Mouse (Mus musculus) embryo, embryonic 11.5 days (tissue): Measurements from ENCODE around the gene Supt3.

Source experiments
- DNase-seq: peaks from one replicate; pipeline ENCODE4 v3.0.0-alpha.2; 2012; ENCODE audit warnings: low read depth, low spot score

Supt3 gene

GRCm38 (mm10) chr17:45053371-45053770, 276.4 kb downstream of the Supt3 start:
- no peak for DNase-seq

GRCm38 (mm10) chr17:45054526-45054925, 277.6 kb downstream of the Supt3 start:
- DNase-seq: no peak

DNA sequence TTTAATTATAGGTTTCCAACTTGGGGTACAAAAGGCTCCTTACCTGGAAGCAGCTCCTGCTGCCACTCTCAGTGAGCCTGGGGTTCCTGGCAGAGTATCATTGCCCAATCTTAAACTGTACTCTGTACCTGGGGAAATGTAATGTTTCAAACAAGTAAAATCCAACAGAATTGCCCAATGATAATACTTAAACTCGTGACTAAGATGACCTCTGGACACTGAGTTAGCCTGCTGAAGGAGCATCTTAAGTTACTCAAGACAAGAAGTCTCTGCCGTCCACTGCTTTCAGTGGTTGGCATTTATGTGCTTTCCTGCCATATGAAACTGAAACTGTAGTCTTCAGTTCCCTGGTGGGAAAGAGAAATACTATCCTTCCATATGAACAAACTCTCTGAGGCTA, 279.9 kb downstream of the Supt3 start:
- no peak for DNase-seq

GRCm38 (mm10) chr17:45057780-45058179, 280.8 kb downstream of the Supt3 start:
- no peak for DNase-seq

DNA sequence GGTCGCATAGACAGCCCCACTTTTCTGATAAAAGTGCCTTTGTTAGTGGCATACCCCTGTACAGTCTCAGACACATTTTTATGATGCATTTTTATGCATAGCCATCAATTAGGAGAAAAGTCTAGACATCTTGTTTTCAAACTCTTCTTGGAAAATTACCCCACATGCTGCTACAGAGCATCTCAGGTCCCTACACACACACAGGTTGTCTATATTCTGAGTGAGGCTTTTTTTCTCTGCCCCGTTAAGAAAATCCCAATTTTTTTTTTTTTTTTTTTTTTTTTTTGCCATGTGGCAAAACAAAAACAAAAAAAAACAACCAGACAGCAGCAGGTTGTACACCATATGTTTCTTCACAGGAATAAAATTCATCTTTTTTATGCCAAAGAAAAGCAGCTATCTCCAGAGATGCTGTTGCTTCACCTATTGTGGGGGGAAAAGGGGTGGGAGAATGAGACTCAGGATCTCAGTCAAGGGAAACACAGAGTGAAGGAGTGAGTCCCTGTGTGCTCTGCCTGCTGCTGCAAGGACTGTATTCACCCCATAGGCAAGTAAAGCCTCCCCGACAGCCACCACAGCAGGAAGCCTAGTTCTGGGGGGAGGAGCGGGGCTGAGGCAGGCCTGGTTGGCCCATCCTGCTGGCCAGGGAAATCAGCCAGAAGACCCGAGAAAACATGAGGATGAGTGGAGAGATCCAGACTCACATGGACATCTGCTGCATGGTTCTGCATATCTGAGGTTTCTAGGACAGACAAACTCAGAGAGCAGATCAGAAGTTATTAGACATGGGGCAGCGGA, 281.8 kb downstream of the Supt3 start:
- DNase-seq: no peak

DNA sequence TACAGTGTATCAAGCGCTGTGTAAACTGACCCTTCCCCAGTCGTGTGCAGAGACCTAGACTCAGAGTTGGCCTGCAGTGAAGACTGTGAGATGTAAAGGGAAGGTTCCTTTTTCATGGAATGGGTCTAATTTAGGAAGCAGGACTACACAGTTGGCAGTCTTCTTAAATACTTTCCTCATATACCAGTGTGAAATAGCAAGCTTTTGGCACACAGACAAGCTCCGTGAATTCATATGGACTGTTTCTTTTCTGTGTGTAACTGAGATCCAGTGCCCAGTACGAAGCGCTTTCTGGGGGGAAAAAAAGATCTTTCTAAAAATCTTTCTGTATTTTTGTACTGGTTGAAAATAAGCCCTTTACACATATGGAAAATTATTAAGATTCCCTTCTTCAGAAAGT, 286.8 kb downstream of the Supt3 start:
- no peak for DNase-seq

DNA sequence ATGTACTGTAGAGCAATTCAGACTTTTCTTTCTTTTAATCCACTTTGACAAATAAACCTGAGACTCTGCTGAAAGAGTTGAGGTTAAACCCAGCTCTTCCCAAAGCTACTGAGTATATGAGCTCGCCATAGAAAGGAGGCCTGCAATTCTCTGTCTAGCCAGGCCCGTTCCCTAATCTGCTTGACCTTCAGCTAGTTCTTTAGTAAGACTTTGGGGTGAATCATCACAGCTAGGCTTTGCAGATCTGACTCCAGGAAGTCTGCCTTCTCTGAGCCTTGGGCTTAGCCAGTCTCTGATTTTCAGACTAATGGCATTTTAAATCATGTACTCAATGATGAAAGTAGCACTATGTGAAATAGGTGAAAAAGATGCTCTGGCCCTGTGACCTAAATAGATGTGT, 288.5 kb downstream of the Supt3 start:
- no peak for DNase-seq

GRCm38 (mm10) chr17:45067441-45067840, 290.5 kb downstream of the Supt3 start:
- no peak for DNase-seq

DNA sequence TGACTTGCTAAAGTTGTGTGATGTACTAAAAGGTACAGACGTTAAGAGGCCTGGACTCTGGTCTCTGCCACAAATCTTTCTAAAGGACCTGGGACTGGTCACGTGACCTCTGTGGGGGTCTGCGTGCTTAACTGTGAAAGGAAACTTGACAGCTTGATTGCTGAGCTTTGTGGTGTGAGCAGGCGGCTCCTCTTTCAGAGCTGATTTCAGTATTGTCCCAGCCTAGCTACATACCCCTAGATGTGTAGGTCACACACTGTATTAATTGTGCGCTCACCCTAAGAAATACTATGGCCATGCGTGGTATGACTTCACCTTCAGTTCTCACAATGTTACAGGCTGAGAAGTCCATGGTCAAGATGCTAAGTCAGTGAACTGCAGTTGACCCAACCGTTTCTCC, 291.4 kb downstream of the Supt3 start:
- no peak for DNase-seq

- no peak for DNase-seq
Measured at GRCm38 (mm10) chr17:45072495-45073347, 295.8 kb downstream of the Supt3 start.

GRCm38 (mm10) chr17:45073348-45073634, 296.3 kb downstream of the Supt3 start:
- no peak for DNase-seq

DNA sequence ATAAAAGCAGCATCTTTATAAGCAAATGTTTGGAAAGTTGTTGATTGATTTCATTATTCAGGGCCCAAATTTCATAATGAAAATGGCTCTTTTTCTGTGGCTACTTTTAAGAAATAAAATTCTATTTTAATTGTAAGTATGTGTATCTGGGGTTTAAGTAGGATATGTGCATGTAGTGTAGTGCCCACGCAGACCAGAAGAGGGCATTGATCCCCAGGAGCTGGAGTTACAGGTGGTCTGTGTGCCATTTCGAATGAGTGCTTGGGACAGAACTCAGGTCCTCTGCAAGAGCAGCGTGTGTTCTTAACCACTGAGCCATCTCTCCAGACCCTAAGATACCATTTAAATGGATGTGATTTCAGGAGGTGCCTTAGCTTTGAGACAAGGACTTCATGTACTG, 296.8 kb downstream of the Supt3 start:
- DNase-seq: no peak

DNA sequence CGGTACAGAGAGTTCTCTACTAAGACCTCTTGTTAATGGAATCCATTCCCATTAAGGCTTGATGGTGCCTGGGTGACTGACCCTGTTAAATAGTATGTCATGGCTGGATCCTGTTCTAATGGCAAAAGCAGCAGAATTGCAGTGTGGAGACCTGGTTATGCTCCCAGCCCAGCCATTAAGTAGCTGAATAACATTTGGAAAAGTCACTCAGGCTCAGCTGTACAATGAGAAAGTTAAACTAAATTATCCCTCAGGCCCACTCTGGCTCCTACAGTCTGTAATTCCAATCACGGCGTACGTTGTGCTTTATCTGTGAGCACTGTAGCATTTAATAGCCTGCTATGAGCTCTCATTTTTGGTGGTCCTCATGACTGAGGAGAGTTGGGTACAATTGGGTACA, 300.0 kb downstream of the Supt3 start:
- DNase-seq: no peak

DNA sequence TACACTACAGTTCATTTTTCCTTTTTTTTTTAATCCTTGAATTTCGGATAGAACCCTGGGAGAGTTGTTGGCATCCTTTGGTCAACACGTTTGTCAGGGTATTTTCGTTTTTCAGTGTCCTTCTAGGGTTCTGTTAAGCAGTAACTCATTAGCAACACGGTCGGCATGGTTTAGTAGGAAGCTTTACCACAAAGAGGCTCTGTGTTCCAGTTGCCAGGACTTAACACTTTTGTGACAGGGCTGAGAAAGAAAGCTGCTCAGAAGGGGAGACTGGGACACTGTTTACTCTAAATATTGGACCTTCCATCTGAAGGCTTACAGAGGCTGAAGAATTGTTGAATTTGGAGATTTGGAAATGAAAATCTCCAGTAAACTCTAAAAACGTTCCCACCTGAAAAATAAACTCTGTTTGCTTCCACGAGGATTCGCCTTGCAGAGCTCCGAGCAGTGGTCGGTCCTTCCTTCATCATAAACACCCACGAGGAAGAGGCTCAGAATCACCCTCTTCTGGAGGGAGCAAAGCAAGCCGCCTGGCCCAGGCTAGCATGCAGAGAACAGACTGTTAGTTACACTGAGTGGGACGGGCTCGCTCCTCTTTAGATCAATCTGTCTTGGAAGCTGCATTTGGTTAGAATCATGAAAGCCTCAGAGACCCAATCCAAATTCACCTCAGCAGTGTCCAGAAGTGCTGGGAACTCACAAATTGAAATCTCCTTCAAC, 301.1 kb downstream of the Supt3 start:
- no peak for DNase-seq

- DNase-seq: no peak
Measured at GRCm38 (mm10) chr17:45081521-45081920, 304.6 kb downstream of the Supt3 start.

- DNase-seq: no peak
Measured at GRCm38 (mm10) chr17:45081955-45082475, 305.1 kb downstream of the Supt3 start.

GRCm38 (mm10) chr17:45086361-45086760, 309.4 kb downstream of the Supt3 start:
- no peak for DNase-seq

GRCm38 (mm10) chr17:45087022-45087421, 310.1 kb downstream of the Supt3 start:
- no peak for DNase-seq

GRCm38 (mm10) chr17:45101064-45101463, 324.1 kb downstream of the Supt3 start:
- no peak for DNase-seq

GRCm38 (mm10) chr17:45115386-45115785, 338.4 kb downstream of the Supt3 start:
- no peak for DNase-seq

- peak; percentile 29 for DNase-seq
Measured at GRCm38 (mm10) chr17:45118565-45119471, 341.9 kb downstream of the Supt3 start.
